Mouse (Mus musculus) liver, adult 2 months (tissue): ENCODE measurements around the gene Mob1a. TPM values are rescaled to one million over a fixed set of nuclear protein-coding genes. Genes with fewer than 3 reads are reported as not detected.

Source experiments
- DNase-seq: peaks from one replicate; pipeline ENCODE4 v3.0.0-alpha.2; 2011; ENCODE audit warnings: low read depth, low spot score; ENCODE audit errors: extremely low read depth
- H3K27ac ChIP-seq: fragments of 200-500 bp; replicated peaks from 2 replicates; pipeline ENCODE4 v1.5.1; 2012; ENCODE audit warnings: low read depth, mild to moderate bottlenecking, control low read depth, inconsistent platforms, low read length; ENCODE audit not compliant: insufficient read depth
- H3K27me3 ChIP-seq: fragments of 200-500 bp; 2 replicates; pipeline ENCODE4 v1.6.1; 2012; ENCODE audit warnings: mild to moderate bottlenecking, moderate library complexity, low read length, inconsistent platforms; ENCODE audit not compliant: control insufficient read depth, insufficient read depth
- H3K36me3 ChIP-seq: fragments of 200-500 bp; 2 replicates; pipeline ENCODE4 v1.6.1; 2012; ENCODE audit warnings: low read length, inconsistent platforms; ENCODE audit not compliant: control insufficient read depth, insufficient read depth
- H3K4me1 ChIP-seq: fragments of 200-500 bp; 2 replicates; pipeline ENCODE4 v1.6.1; 2011; ENCODE audit warnings: low read length; ENCODE audit not compliant: control insufficient read depth, insufficient read depth
- H3K4me3 ChIP-seq: fragments of 200-500 bp; 2 replicates; pipeline ENCODE4 v1.5.1; 2011; ENCODE audit warnings: low read depth, mild to moderate bottlenecking, control low read depth, low read length, moderate library complexity; ENCODE audit not compliant: insufficient read depth
- H3K79me2 ChIP-seq: fragments of 200-500 bp; 2 replicates; pipeline ENCODE4 v1.6.1; 2012; ENCODE audit warnings: inconsistent platforms, mild to moderate bottlenecking, low read length, moderate library complexity; ENCODE audit not compliant: control insufficient read depth, insufficient read depth
- H3K9ac ChIP-seq: fragments of 200-500 bp; 2 replicates; pipeline ENCODE4 v1.6.1; 2012; ENCODE audit warnings: low read depth, mild to moderate bottlenecking, control low read depth, inconsistent platforms, low read length
- CTCF ChIP-seq: fragments of 200-500 bp; IDR thresholded peaks from 2 replicates; pipeline ENCODE4 v1.5.1; 2011; ENCODE audit warnings: low read depth, low read length, control low read depth
- POLR2A ChIP-seq: fragments of 200-500 bp; IDR thresholded peaks from 2 replicates; pipeline ENCODE4 v1.6.1; 2011; ENCODE audit warnings: low read length, control low read depth; ENCODE audit not compliant: insufficient read depth; ENCODE audit errors: extremely low read depth
- WGBS: fragments of 180-500 bp; shearing (Covaris S2); methylation state at CpG from one replicate; pipeline ENCODE4 v1.1.7; 2018; 5-methylcytosine and 5-hydroxymethylcytosine counted together
- polyA plus RNA-seq: library from polyadenylated mRNA; depleted of rRNA; stranded (reverse); fragments of >200 nt; gene quantifications from 2 replicates; pipeline ENCODE4 v1.2.3, GENCODE M21; 2012; rRNA removed
- total RNA-seq: library from RNA; depleted of rRNA; stranded (reverse); fragments of >200 nt; gene quantifications from 2 replicates; pipeline ENCODE4 v1.2.3, GENCODE M21; 2014; rRNA removed

Gene Mob1a
- 35.2 and 40.4 TPM in 2 replicates for total RNA-seq
- 11.6 and 11.9 TPM in 2 replicates for polyA plus RNA-seq

GRCm38 (mm10) chr6:83325525-83326393 is at the start of gene Mob1a, which contains the start of gene Mthfd2:
Gene Mob1a (plus strand): TSS chr6:83326016.
Gene Mthfd2 (minus strand): TSS chr6:83325908.
- under 1% methylated on average over 64 of the region's 65 CpGs for WGBS
- H3K36me3 ChIP-seq, result peaks cover 13% of the 10 kb centered on the region

GRCm38 (mm10) chr6:83277151-83277550 is 48.7 kb upstream of the Mob1a start:
- Histone ChIP-seq H3K4me1 (no peaks in the 10 kb centered on the region), H3K27me3 (no peaks in the 10 kb centered on the region), H3K9ac (no peak overlapping the region), H3K4me3 (no peak overlapping the region), H3K27ac (no peak overlapping the region), H3K79me2 (no peaks in the 10 kb centered on the region), H3K36me3 (no peaks in the 10 kb centered on the region)
- 61% methylated on average over 13 of the region's 13 CpGs for WGBS
- TF ChIP-seq POLR2A, result no peak
- no peak for TF ChIP-seq CTCF
- no peak for DNase-seq

More at GRCm38 (mm10) chr6:83325525-83326393, at the start of gene Mob1a, which contains the start of gene Mthfd2:
- peak within 1 kb of the TSS; percentile 83 for H3K4me3 ChIP-seq
- peak; percentile 91 for DNase-seq
- TF ChIP-seq CTCF (no peak), POLR2A (peak; percentile 81; the same call in 1 of the 2 replicates)
- peak within 1 kb of the TSS; percentile 91 for H3K9ac ChIP-seq
- H3K4me1 ChIP-seq, result peaks cover 6% of the 10 kb centered on the region; the same call in 1 of the 2 replicates
- peak within 1 kb of the TSS; percentile 83 for H3K27ac ChIP-seq
- H3K27me3 ChIP-seq, result no peaks in the 10 kb centered on the region
- H3K79me2 ChIP-seq, result peaks cover 18% of the 10 kb centered on the region; the same call in 1 of the 2 replicates

GRCm38 (mm10) chr6:83278881-83279280 is 46.9 kb upstream of the Mob1a start:
- TF ChIP-seq POLR2A (no peak), CTCF (peak; percentile 83)
- H3K27me3 ChIP-seq, result no peaks in the 10 kb centered on the region
- DNase-seq, result peak; percentile 38
- H3K4me3 ChIP-seq, result no peak overlapping the region
- H3K9ac ChIP-seq, result no peak overlapping the region
- no peaks in the 10 kb centered on the region for H3K79me2 ChIP-seq
- 31% methylated on average over 2 of the region's 2 CpGs for WGBS
- no peaks in the 10 kb centered on the region for H3K36me3 ChIP-seq
- no peaks in the 10 kb centered on the region for H3K4me1 ChIP-seq
- H3K27ac ChIP-seq, result no peak overlapping the region

- TF ChIP-seq POLR2A, result no peak
- TF ChIP-seq CTCF, result peak; percentile 76
- Histone ChIP-seq H3K9ac (no peak overlapping the region), H3K79me2 (no peaks in the 10 kb centered on the region), H3K36me3 (no peaks in the 10 kb centered on the region), H3K27me3 (no peaks in the 10 kb centered on the region), H3K27ac (no peak overlapping the region), H3K4me3 (no peak overlapping the region), H3K4me1 (no peaks in the 10 kb centered on the region)
- 79% methylated on average over 8 of the region's 8 CpGs for WGBS
- DNase-seq, result peak; percentile 9
Observed at GRCm38 (mm10) chr6:83280256-83280955, 45.4 kb upstream of the Mob1a start.

- 74% methylated on average over 7 of the region's 7 CpGs for WGBS
- TF ChIP-seq POLR2A, result no peak
- TF ChIP-seq CTCF, result no peak
- H3K4me3 ChIP-seq, result no peak overlapping the region
- no peak overlapping the region for H3K9ac ChIP-seq
- H3K36me3 ChIP-seq, result no peaks in the 10 kb centered on the region
- no peaks in the 10 kb centered on the region for H3K4me1 ChIP-seq
- DNase-seq, result no peak
- no peaks in the 10 kb centered on the region for H3K27me3 ChIP-seq
- no peak overlapping the region for H3K27ac ChIP-seq
- H3K79me2 ChIP-seq, result no peaks in the 10 kb centered on the region
Observed at GRCm38 (mm10) chr6:83300447-83301229, 25.2 kb upstream of the Mob1a start.
